Mouse (Mus musculus) naive thymus-derived CD4-positive, alpha-beta T cell, adult 5 months (primary cell): ENCODE data around the gene Tesmin. TPM values are rescaled to one million over a fixed set of nuclear protein-coding genes. Genes with fewer than 3 reads are reported as not detected.

Experiments used
- polyA plus RNA-seq: library from polyadenylated mRNA; unstranded; fragments of 100-300 nt; shearing (Covaris generic); gene quantifications from one replicate; pipeline ENCODE4 v1.2.1, GENCODE M21; 2017

Gene Tesmin
- not detected for polyA plus RNA-seq

DNA sequence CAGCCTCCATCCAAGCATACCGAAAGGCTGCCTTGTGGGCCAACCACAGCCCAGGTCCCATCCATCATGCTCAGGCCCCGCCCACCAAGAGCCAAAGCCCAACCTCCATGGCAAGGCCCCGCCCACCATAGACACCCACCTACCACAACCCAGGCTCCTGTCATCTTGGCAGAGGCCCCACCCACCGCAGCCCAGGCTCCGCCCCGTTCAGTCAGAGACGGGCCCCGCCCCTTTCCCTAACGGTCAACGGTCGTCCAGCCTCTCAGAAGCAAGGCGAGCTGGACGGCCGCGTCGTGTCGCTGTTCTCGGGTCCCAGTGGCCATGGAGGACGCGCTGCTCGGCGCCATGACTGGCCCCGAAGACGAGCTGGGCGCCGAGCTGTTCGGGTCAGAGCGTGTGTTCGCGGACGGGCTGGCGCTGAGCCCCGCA is at the start of gene Tesmin:
Gene Tesmin (plus strand): TSS at position 229 of the 429 bp plus-strand sequence.

DNA sequence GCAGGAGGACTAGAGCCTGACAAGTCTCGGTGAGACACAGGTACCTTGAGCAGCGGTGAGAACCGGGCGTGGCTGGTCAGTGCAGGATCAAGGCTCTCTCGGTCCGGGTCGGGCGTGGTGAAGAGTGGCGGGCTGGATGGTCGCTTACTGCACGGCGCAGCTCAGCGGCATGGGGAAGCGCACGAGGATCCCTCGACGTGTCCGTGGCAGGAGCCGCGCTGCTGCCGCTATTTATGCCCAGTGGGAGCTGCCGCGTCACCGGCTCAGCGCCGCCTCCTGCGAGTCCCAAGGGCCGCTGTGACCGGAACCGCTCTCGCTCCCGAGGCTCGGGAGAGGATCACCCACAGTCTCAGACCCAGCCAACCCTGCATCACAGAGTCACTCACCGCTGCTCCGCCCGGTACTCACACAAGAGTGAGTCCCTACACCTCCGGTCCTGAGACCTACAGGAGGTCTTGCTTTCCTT is 25.6 kb downstream of the Tesmin start, which contains the start of gene Gal:
Gene Gal (minus strand): TSS at position 277 of the 466 bp plus-strand sequence.

Other genes with a start within 250 kb of the Tesmin start
- gene Mrpl21, start 106.0 kb upstream of the Tesmin start, polyA plus RNA-seq, result 93.1 TPM
- 15.0 TPM for gene Ighmbp2, start 105.8 kb upstream of the Tesmin start, polyA plus RNA-seq
- gene Cpt1a, start 66.5 kb upstream of the Tesmin start, polyA plus RNA-seq, result 24.6 TPM
- not detected for gene Gal, start 25.7 kb downstream of the Tesmin start, polyA plus RNA-seq
- gene Ppp6r3, start 186.9 kb downstream of the Tesmin start, polyA plus RNA-seq, result 89.2 TPM